Mouse (Mus musculus): ENCODE measurements at regions not wholly inside any gene's neighbourhood (a gene's known extent, or its start where the extent isn't known, plus 50 kb on each side); places are given as distances from the start of the nearest gene placed in this dataset.

- no peak for TF ChIP-seq CTCF (IDR thresholded peaks at IDR 0.05)
- no peak for TF ChIP-seq EP300 (IDR thresholded peaks at IDR 0.05)
Measured at GRCm38 (mm10) chr2:72615869-72616268, 139.9 kb downstream of the Cdca7 start.
